Mouse (Mus musculus) hindbrain, embryonic 15.5 days (tissue): ENCODE results near the gene Trex1. TPM values are rescaled to one million over a fixed set of nuclear protein-coding genes. Genes with fewer than 3 reads are reported as not detected.

Source experiments
- ATAC-seq: fragments of 200-750 bp; cut with Nextera tagmentation; 2 replicates; pipeline ENCODE4 v1.8.0; 2017; ENCODE audit warnings: low read depth, moderate number of reproducible peaks, moderate TSS enrichment; ENCODE audit not compliant: low FRiP score
- H3K27ac ChIP-seq: fragments of 300-500 bp; sonication (generic); replicated peaks from 2 replicates; pipeline ENCODE4 v1.5.1; 2015; ENCODE audit warnings: mild to moderate bottlenecking, inconsistent platforms
- H3K27me3 ChIP-seq: fragments of 300-500 bp; sonication (generic); 2 replicates; pipeline ENCODE4 v1.6.1; 2015; ENCODE audit warnings: control low read depth, inconsistent platforms
- H3K36me3 ChIP-seq: fragments of 300-500 bp; sonication (generic); 2 replicates; pipeline ENCODE4 v1.6.1; 2015; ENCODE audit warnings: control low read depth, inconsistent platforms
- H3K4me1 ChIP-seq: fragments of 300-500 bp; sonication (generic); replicated peaks from 2 replicates; pipeline ENCODE4 v1.6.1; 2015; ENCODE audit warnings: control low read depth, inconsistent platforms
- H3K4me2 ChIP-seq: fragments of 300-500 bp; sonication (generic); 2 replicates; pipeline ENCODE4 v1.6.1; 2015; ENCODE audit warnings: moderate library complexity, mild to moderate bottlenecking, inconsistent platforms
- H3K4me3 ChIP-seq: fragments of 300-500 bp; sonication (generic); 2 replicates; pipeline ENCODE4 v1.5.1; 2015; ENCODE audit warnings: mild to moderate bottlenecking, inconsistent platforms
- H3K9ac ChIP-seq: fragments of 300-500 bp; sonication (generic); 2 replicates; pipeline ENCODE4 v1.6.1; 2015; ENCODE audit warnings: inconsistent platforms
- H3K9me3 ChIP-seq: fragments of 300-500 bp; sonication (generic); 2 replicates; pipeline ENCODE4 v1.6.1; 2016; ENCODE audit warnings: control low read depth, inconsistent platforms
- WGBS: fragments of 180-500 bp; shearing (Covaris S2); methylation state at CpG from one replicate; pipeline ENCODE4 v1.1.7; 2015; 5-methylcytosine and 5-hydroxymethylcytosine counted together
- polyA plus RNA-seq: library from polyadenylated mRNA; unstranded; fragments of >200 nt; fragmentation: Nextera tagmentation; extraction: Ambion mirVana; gene quantifications from 2 replicates; pipeline ENCODE4 v1.2.1, GENCODE M21; 2015

Gene Trex1
- polyA plus RNA-seq, 1 experiment from 2014 or later: 14.5 TPM

DNA sequence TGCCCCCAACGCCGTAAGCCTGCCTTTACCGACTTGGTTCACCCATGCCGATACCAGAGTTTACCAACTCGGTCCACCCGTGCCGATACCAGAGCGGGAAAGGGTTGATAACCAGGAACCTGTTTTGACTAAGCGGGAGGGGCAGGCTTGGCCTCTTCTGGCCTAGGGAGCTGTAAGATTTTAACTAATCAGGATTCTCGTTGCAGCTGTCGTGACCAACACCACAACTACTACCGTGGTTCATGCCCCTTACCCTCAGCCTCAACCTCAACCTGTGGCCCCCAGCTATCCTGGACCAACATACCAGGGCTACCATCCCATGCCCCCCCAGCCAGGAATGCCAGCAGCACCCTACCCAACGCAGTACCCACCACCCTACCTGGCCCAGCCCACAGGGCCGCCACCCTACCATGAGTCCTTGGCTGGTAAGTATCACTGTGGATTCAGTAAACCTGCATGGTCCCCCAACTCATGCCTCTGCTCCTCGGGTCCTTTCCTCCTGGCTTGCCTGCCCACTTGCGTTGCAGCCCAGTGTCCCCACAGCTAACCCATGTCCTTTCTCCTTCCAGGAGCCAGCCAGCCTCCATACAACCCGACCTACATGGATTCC, 3.3 kb downstream of the Trex1 start:
- WGBS: 95% methylated on average over 17 of the region's 17 CpGs
- Histone ChIP-seq H3K9me3 (no peaks in the 10 kb centered on the region), H3K27me3 (no peaks in the 10 kb centered on the region), H3K27ac (no peak overlapping the region), H3K9ac (no peak overlapping the region), H3K36me3 (peaks cover 30% of the 10 kb centered on the region), H3K4me2 (no peak overlapping the region), H3K4me3 (no peak overlapping the region), H3K4me1 (peaks cover 28% of the 10 kb centered on the region)
- no peak for ATAC-seq

DNA sequence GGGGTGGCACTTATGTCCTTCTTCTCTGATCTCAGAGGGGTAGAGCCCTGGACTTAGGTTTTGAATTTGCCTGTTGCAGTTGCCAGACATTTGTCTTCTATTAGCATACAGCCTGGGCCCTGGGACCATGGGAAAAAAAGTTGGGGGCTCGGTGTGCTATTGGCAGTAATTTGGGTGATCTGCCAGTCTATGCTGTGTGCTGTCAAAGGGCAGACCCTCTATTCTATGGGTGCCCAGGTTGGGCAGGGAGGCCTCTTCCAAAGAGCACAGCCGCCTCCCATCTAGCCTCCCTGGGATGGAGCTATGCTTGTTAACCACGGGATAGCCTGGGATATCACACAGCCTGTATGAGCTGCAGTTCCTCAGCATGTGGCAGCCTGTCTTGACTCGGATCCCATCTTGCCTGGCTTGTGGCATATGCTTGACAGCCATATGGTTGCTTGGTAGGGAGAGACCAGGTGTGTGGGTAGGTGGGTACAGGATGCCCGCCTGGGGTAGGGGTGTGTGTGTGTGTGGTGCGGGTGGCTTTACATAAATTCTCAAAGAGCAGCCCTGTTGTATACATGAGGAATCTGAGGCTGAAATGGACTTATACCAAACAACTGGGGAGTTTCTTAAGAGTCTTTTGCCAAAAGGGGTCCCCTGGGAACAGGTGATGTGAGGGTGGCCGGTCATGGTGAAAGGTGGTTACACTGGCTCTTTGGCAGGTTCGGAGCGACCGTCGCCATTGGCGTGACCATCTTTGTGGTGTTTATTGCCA, 4.1 kb downstream of the Trex1 start:
- 92% methylated on average over 12 of the region's 12 CpGs for WGBS
- Histone ChIP-seq H3K4me2 (peak overlapping the region; percentile 56), H3K4me3 (peak overlapping the region; percentile 33), H3K9ac (peak overlapping the region; percentile 49), H3K27ac (peak overlapping the region; percentile 47), H3K4me1 (peaks cover 28% of the 10 kb centered on the region), H3K27me3 (no peaks in the 10 kb centered on the region), H3K9me3 (no peaks in the 10 kb centered on the region), H3K36me3 (peaks cover 25% of the 10 kb centered on the region)
- no peak for ATAC-seq

DNA sequence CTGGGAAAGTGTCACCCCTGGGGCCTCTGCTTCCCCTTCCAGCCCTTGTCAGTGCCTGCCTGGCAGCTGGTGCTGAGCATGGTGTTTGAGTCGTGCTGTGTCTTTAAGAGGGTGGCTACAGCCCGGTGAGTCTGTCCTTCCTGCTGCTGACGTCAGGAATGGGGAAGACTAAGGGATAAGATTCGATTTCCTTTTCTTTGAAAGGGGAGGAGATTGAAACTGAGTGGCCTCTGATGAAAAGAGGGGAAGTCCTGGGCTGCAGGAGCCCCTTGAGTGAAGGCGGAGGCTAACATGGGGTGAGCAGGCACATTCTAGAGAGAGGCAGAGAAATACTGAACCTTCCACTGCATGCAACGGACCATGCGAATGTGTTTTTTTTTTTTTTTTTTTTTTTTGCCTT, 4.8 kb downstream of the Trex1 start:
- WGBS: 11% methylated on average over 7 of the region's 7 CpGs
- Histone ChIP-seq H3K27me3 (no peaks in the 10 kb centered on the region), H3K9me3 (no peaks in the 10 kb centered on the region), H3K4me2 (peak overlapping the region; percentile 56), H3K27ac (peak overlapping the region; percentile 47), H3K4me1 (peaks cover 26% of the 10 kb centered on the region), H3K36me3 (peaks cover 20% of the 10 kb centered on the region), H3K9ac (peak overlapping the region; percentile 49; the same call in 1 of the 2 replicates), H3K4me3 (peak overlapping the region; percentile 33)
- ATAC-seq: peak; percentile 86

DNA sequence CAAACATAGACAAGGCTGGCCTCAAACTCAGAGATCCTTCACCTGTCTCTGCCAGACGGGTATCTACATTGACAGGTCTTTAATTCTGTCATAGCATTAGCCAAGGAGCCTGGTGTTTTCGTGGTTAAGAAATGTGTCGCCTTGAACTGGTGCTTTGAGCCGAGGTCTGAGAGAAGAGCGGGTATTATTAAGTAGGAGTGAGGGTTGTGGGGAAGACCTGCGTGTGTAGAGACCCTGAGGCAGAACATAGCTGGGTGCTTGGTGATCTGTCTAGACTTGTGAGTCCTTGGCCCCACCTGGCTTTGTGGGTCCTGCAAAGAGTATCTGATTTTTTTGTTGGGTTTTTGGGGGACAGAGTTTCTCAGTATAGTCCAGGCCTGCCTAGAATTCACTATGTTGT, 5.7 kb downstream of the Trex1 start:
- Histone ChIP-seq H3K9ac (no peak overlapping the region), H3K27ac (no peak overlapping the region), H3K9me3 (no peaks in the 10 kb centered on the region), H3K36me3 (peaks cover 20% of the 10 kb centered on the region), H3K4me1 (peaks cover 18% of the 10 kb centered on the region), H3K4me3 (no peak overlapping the region), H3K27me3 (no peaks in the 10 kb centered on the region), H3K4me2 (no peak overlapping the region)
- ATAC-seq: no peak
- 85% methylated on average over 6 of the region's 6 CpGs for WGBS

DNA sequence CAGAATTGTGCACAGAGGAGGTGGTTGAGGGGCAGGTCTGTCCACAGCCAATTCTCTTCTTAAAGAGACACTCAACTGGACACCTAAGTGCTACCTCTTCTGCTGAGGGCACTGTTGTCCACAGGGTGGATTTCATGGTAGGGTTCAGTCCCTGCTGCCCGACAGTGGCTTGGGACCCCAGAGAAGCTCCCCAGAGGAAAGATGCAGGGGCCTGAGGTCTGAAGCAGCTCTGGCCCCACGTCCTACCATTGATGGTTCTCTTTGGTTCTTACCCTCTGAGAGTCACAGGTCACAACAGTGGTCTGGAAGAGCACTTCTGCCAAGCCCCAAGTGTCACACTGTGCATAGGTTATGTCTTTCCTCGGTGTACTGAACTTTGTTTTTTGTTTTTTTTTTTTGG, 6.2 kb downstream of the Trex1 start:
- no peaks in the 10 kb centered on the region for H3K27me3 ChIP-seq
- peaks cover 13% of the 10 kb centered on the region for H3K4me1 ChIP-seq
- H3K9me3 ChIP-seq: no peaks in the 10 kb centered on the region
- H3K9ac ChIP-seq: no peak overlapping the region
- ATAC-seq: no peak
- peaks cover 20% of the 10 kb centered on the region for H3K36me3 ChIP-seq
- H3K4me2 ChIP-seq: no peak overlapping the region
- H3K27ac ChIP-seq: no peak overlapping the region
- 81% methylated on average over 3 of the region's 3 CpGs for WGBS
- no peak overlapping the region for H3K4me3 ChIP-seq

DNA sequence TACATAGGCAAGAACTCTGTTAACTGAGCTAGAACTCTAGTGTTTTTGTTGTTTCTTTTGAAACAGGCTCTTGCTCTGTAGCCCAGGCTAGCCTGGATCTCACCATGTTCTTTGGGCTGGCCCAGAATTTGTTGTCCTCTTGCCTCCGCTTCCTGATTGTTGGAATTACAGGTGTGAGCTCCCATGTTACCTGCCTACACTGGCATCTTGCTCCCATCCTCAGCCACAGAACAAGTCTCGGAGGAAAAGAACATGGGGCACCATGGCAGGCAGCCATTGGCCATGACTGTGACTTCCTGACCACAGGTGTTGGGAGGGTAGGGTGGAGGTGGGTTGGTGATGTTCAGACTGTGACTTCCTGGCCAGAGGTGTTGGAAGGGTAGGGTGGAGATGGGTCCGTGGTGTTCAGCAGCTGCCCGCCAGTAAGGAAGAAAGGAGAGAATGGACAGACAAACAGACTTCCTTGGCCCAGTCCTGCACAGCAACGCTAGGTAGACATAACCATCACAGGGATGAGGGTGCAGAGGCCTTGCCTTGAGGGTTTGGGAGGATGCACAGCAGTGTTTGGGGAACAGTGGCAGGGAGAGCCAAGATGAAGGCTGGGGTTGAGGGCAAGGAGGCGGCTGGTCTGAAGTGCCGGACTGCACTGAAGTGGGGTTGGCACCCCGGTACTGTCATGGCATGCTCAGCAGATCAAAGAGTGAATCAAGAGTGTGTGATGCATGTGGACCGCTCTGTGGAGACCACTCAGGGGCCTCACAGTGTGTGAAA, 6.9 kb downstream of the Trex1 start:
- Histone ChIP-seq H3K4me1 (peaks cover 13% of the 10 kb centered on the region), H3K9ac (no peak overlapping the region), H3K27me3 (no peaks in the 10 kb centered on the region), H3K27ac (no peak overlapping the region), H3K4me3 (no peak overlapping the region), H3K9me3 (no peaks in the 10 kb centered on the region), H3K4me2 (no peak overlapping the region), H3K36me3 (peaks cover 14% of the 10 kb centered on the region)
- no peak for ATAC-seq
- WGBS: 90% methylated on average over 9 of the region's 9 CpGs

DNA sequence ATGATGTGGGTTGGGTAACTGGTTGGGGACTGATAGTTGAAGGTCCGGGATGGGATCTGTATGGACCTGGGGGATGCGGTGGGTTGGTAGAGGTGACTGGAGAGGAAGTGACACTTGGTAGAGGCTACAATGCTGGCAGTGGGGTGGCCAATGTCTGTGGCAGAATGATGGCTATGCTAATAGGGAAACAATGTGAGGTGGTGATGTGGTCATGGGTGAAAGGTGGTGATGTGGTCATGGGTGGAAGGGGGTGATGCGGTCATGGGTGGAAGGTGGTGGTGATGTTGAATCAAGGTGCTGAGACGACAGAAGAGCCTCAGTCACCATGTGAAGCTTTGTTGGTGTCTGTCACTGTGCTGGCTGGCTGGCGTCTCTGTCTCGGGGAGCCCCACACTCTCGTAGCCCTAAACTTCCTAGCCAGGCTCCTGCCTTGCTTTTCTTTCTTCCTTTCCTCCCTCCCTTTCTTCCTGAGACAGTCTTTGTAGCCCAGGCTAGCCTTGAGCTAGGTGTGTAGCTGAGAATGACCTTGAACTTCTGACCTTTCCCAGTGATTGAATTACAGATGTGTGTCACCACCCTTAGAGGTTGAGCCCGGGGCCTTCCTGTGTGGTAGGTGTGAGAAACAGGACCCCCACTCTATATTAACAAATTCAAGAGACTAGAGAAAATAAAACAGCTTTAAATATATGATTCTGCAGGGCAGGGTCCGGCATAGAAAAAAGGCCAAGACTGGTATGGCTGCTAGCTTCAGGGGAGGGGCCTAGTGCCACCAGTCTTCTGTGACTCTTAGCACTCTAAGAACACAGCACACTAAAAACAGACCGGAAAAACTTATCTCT, 7.7 kb downstream of the Trex1 start:
- Histone ChIP-seq H3K9me3 (no peaks in the 10 kb centered on the region), H3K4me1 (peaks cover 13% of the 10 kb centered on the region), H3K4me3 (no peak overlapping the region), H3K36me3 (peaks cover 6% of the 10 kb centered on the region), H3K27ac (no peak overlapping the region), H3K9ac (no peak overlapping the region), H3K4me2 (no peak overlapping the region), H3K27me3 (no peaks in the 10 kb centered on the region)
- 95% methylated on average over 10 of the region's 10 CpGs for WGBS
- ATAC-seq: no peak

DNA sequence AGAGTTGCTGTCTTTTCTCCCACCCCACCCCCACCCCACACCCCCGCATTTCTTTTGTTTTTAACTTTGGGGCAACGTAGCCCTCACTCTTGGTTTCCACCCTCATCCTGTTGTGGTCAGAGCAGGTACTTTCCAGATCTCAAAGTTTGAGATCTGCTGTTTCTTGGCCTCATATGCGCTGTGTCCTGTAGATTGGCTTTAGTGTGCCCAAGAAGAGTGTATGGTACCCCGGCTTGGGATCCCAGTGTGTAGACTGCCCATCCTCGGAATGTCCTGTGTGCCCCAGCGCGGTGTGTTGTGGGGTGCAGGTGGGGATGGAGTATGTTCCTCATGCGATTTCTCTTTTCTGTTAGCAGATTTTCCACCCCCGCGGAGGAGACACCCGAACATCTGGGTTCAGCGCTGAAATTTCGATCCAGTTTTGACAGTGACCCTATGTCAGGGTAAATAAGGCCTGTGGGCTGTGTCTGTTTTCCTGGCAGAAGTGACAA, 8.5 kb downstream of the Trex1 start:
- H3K36me3 ChIP-seq: no peaks in the 10 kb centered on the region
- ATAC-seq: no peak
- H3K27ac ChIP-seq: no peak overlapping the region
- no peaks in the 10 kb centered on the region for H3K9me3 ChIP-seq
- H3K9ac ChIP-seq: no peak overlapping the region
- no peaks in the 10 kb centered on the region for H3K27me3 ChIP-seq
- no peak overlapping the region for H3K4me3 ChIP-seq
- peaks cover 10% of the 10 kb centered on the region for H3K4me1 ChIP-seq
- H3K4me2 ChIP-seq: no peak overlapping the region
- WGBS: 93% methylated on average over 13 of the region's 13 CpGs

DNA sequence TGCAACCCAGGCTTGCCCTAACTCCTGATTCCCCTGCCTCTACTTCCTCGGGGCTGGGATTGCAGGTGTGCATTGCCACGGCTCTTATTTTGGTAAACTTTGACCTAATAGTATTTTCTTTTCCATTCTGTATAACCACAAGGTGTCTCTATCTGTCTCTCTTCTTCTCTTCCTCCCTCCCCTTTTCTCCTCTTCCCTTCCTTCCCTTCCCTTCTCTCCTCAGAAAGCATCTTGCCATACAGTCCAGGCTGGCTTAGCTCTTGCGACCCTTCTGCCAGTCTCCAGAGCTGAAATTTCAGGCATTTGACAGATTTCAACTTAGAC, 8.9 kb downstream of the Trex1 start:
- H3K36me3 ChIP-seq: no peaks in the 10 kb centered on the region
- H3K27me3 ChIP-seq: no peaks in the 10 kb centered on the region
- no peak for ATAC-seq
- H3K27ac ChIP-seq: no peak overlapping the region
- no peaks in the 10 kb centered on the region for H3K9me3 ChIP-seq
- WGBS: 84% methylated on average over 3 of the region's 3 CpGs
- peaks cover 10% of the 10 kb centered on the region for H3K4me1 ChIP-seq
- H3K4me3 ChIP-seq: no peak overlapping the region
- no peak overlapping the region for H3K9ac ChIP-seq
- no peak overlapping the region for H3K4me2 ChIP-seq

DNA sequence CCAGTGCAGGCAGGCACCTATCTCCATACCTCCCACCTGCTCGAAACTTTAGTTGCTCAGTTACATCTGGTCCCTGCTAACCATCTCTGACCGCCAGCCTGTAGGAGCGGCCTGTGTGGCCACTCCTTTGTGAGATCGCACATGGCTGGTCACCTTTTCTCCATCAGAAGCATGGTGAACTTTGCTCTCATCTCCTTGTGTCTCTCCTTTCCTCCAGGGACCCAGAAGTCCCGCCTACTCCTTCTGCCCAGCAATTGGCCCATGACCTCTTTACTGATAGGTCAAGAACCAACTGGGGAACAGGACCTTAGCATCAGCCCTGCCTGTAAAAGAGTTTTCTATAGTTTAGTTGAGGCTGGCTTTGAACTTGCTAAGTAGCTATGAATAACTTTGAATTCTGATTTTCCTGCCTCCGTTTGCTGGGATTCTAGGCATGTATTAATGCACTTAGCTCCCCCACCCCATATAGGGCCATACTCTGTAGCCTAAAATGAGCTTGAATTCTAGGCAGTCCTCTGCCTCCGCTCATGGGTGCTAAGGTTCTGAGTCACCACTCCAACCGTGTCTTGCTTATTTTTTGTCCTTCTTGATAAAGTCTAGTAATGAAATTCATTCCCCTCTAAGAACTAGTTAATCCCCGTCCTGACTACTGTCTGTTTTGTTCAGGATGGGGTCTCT, 9.4 kb downstream of the Trex1 start:
- H3K36me3 ChIP-seq: no peaks in the 10 kb centered on the region
- 85% methylated on average over 9 of the region's 9 CpGs for WGBS
- H3K9me3 ChIP-seq: no peaks in the 10 kb centered on the region
- no peak overlapping the region for H3K4me3 ChIP-seq
- H3K4me1 ChIP-seq: peaks cover 5% of the 10 kb centered on the region
- ATAC-seq: no peak
- H3K27ac ChIP-seq: no peak overlapping the region
- H3K9ac ChIP-seq: no peak overlapping the region
- no peaks in the 10 kb centered on the region for H3K27me3 ChIP-seq
- no peak overlapping the region for H3K4me2 ChIP-seq

DNA sequence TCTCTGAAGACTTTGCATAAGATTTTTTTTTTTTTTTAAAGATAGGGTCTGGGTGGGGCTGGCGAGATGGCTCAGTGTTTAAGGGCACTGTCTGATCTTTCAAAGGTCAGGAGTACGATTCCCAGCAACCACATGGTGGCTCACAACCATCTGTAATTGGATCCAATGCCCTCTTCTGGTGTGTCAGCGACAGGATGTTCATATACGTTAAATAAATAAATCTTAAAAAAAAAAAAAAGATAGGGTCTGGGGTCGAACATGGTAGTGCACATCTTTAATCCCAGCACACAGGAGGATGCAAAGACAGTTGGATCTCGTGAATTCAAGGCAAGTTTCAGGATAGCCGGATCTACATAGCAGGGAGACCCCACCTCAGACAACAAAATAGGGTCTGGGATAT, 10.2 kb downstream of the Trex1 start:
- Histone ChIP-seq H3K36me3 (no peaks in the 10 kb centered on the region), H3K27me3 (no peaks in the 10 kb centered on the region), H3K9ac (no peak overlapping the region), H3K4me2 (no peak overlapping the region), H3K9me3 (no peaks in the 10 kb centered on the region), H3K4me3 (no peak overlapping the region), H3K4me1 (no peaks in the 10 kb centered on the region; the same call in 1 of the 2 replicates), H3K27ac (no peak overlapping the region)
- no peak for ATAC-seq
- WGBS: 86% methylated on average over 7 of the region's 7 CpGs
